Mouse (Mus musculus) adrenal gland, postnatal 25 days (tissue): ENCODE data around the gene Mrps14. TPM values are rescaled to one million over a fixed set of nuclear protein-coding genes. Genes with fewer than 3 reads are reported as not detected.

Experiments
- DNase-seq: peaks from one replicate; pipeline ENCODE4 v3.0.0; 2021; ENCODE audit warnings: mixed read lengths
- total RNA-seq: library from RNA; stranded (reverse); gene quantifications from 2 replicates; pipeline ENCODE4 v1.2.3, GENCODE M21; 2021

The Mrps14 gene
- total RNA-seq, 1 experiment from 2014 or later = 98.2 TPM

GRCm38 (mm10) chr1:160227850-160228249 lies 32.8 kb downstream of the Mrps14 start:
- DNase-seq = no peak

- no peak for DNase-seq
Observed at GRCm38 (mm10) chr1:160231013-160231412, 36.0 kb downstream of the Mrps14 start.

GRCm38 (mm10) chr1:160232113-160232512 lies 37.1 kb downstream of the Mrps14 start:
- DNase-seq = no peak

GRCm38 (mm10) chr1:160233921-160234320 lies 38.9 kb downstream of the Mrps14 start:
- DNase-seq = no peak

GRCm38 (mm10) chr1:160237981-160238380 lies 43.0 kb downstream of the Mrps14 start:
- no peak for DNase-seq

- no peak for DNase-seq
Observed at GRCm38 (mm10) chr1:160238852-160239443, 43.9 kb downstream of the Mrps14 start.

GRCm38 (mm10) chr1:160240091-160240490 lies 45.1 kb downstream of the Mrps14 start:
- no peak for DNase-seq

GRCm38 (mm10) chr1:160244689-160245088 lies 49.7 kb downstream of the Mrps14 start:
- no peak for DNase-seq

- DNase-seq = no peak
Observed at GRCm38 (mm10) chr1:160245954-160246353, 50.9 kb downstream of the Mrps14 start.

- DNase-seq = no peak
Observed at GRCm38 (mm10) chr1:160246844-160247243, 51.8 kb downstream of the Mrps14 start.

GRCm38 (mm10) chr1:160247473-160247872 lies 52.5 kb downstream of the Mrps14 start:
- no peak for DNase-seq

GRCm38 (mm10) chr1:160249786-160250185 lies 54.8 kb downstream of the Mrps14 start:
- DNase-seq = no peak

- DNase-seq = no peak
Observed at GRCm38 (mm10) chr1:160250782-160251181, 55.8 kb downstream of the Mrps14 start.

GRCm38 (mm10) chr1:160251388-160252007 lies 56.5 kb downstream of the Mrps14 start:
- no peak for DNase-seq

Other genes starting within 250 kb of the Mrps14 start
- 6.7 and 8.7 TPM in 2 replicates for gene 4930523C07Rik, start 150.8 kb upstream of the Mrps14 start, total RNA-seq
- gene Tnn, start 41.6 kb upstream of the Mrps14 start, total RNA-seq = 0.24 TPM in 2 replicates
- gene Cacybp, start 17.7 kb downstream of the Mrps14 start, total RNA-seq = 81.3 and 101 TPM in 2 replicates